Mouse (Mus musculus) adrenal gland, adult 2 months (tissue): ENCODE results near the gene Mtmr14. TPM values are rescaled to one million over a fixed set of nuclear protein-coding genes. Genes with fewer than 3 reads are reported as not detected.

ENCODE experiments used
- DNase-seq: peaks from one replicate; pipeline ENCODE4 v3.0.0; 2021
- long read RNA-seq: library from polyadenylated mRNA; stranded (forward); transcript quantifications from one replicate; pipeline ENCODE4 v2.0.0, GENCODE M21; 2021
- polyA plus RNA-seq: library from polyadenylated mRNA; depleted of rRNA; stranded (reverse); fragments of >200 nt; gene quantifications from 2 replicates; pipeline ENCODE4 v1.2.3, GENCODE M21; 2012; rRNA removed
- total RNA-seq, 2 experiments: library from RNA; stranded (reverse); gene quantifications; 2 replicates each; pipeline ENCODE4 v1.2.3; 2021

Mtmr14 gene
- total RNA-seq (10 to 100 TPM; 14.8 to 23.8 TPM), polyA plus RNA-seq (46.7 and 47.1 TPM in 2 replicates)
- long read RNA-seq, transcript Mtmr14-201 (19 exons, 2,676 nt) = major isoform, 16 of 46 reads
- long read RNA-seq, partial matches to known transcripts = 4 of 46 reads
- long read RNA-seq, other reads (novel, unspliced or antisense) = 26 of 46 reads

- DNase-seq = peak; percentile 100
Observed at GRCm38 (mm10) chr6:113237542-113238270, at the start of gene Mtmr14. Mtmr14 (plus strand) TSS chr6:113237843.

- peak; percentile 30 for DNase-seq
Observed at GRCm38 (mm10) chr6:113193765-113194460, 43.7 kb upstream of the Mtmr14 start.

GRCm38 (mm10) chr6:113194517-113194840 lies 43.2 kb upstream of the Mtmr14 start:
- no peak for DNase-seq

GRCm38 (mm10) chr6:113194841-113195595 lies 42.6 kb upstream of the Mtmr14 start, which contains the start of gene Lhfpl4:
Lhfpl4 (minus strand) TSS chr6:113195384.
- no peak for DNase-seq

GRCm38 (mm10) chr6:113195596-113195992 lies 42.0 kb upstream of the Mtmr14 start:
- no peak for DNase-seq

- no peak for DNase-seq
Observed at GRCm38 (mm10) chr6:113216280-113216679, 21.4 kb upstream of the Mtmr14 start.

GRCm38 (mm10) chr6:113225798-113226197 lies 11.8 kb upstream of the Mtmr14 start:
- DNase-seq = no peak

GRCm38 (mm10) chr6:113226705-113227104 lies 10.9 kb upstream of the Mtmr14 start:
- no peak for DNase-seq

GRCm38 (mm10) chr6:113235141-113235540 lies 2.5 kb upstream of the Mtmr14 start:
- no peak for DNase-seq

- no peak for DNase-seq
Observed at GRCm38 (mm10) chr6:113238442-113238841, 799 bp downstream of the Mtmr14 start.

GRCm38 (mm10) chr6:113242753-113243152 lies 5.1 kb downstream of the Mtmr14 start:
- no peak for DNase-seq

- DNase-seq = no peak
Observed at GRCm38 (mm10) chr6:113245585-113245984, 7.9 kb downstream of the Mtmr14 start.

GRCm38 (mm10) chr6:113250786-113251185 lies 13.1 kb downstream of the Mtmr14 start:
- DNase-seq = no peak

- DNase-seq = no peak
Observed at GRCm38 (mm10) chr6:113251921-113252320, 14.3 kb downstream of the Mtmr14 start.

- peak; percentile 84 for DNase-seq
Observed at GRCm38 (mm10) chr6:113254899-113255298, 17.3 kb downstream of the Mtmr14 start.

- DNase-seq = no peak
Observed at GRCm38 (mm10) chr6:113261174-113261858, 23.7 kb downstream of the Mtmr14 start.

- DNase-seq = no peak
Observed at GRCm38 (mm10) chr6:113263531-113263930, 25.9 kb downstream of the Mtmr14 start.

- DNase-seq = no peak
Observed at GRCm38 (mm10) chr6:113264429-113264828, 26.8 kb downstream of the Mtmr14 start.

GRCm38 (mm10) chr6:113266996-113267655 lies 29.5 kb downstream of the Mtmr14 start:
- DNase-seq = no peak

- no peak for DNase-seq
Observed at GRCm38 (mm10) chr6:113267988-113268387, 30.3 kb downstream of the Mtmr14 start.

- DNase-seq = no peak
Observed at GRCm38 (mm10) chr6:113272365-113272764, 34.7 kb downstream of the Mtmr14 start.
